Mouse (Mus musculus): Measurements from ENCODE around the gene Hjurp.

Gene Hjurp

GRCm38 (mm10) chr1:88283376-88284227 is 6.2 kb upstream of the Hjurp start:
- intact Hi-C loops (cut with DNase I) = no loop called here

- intact Hi-C loops (cut with DNase I) = no loop called here
Measured at GRCm38 (mm10) chr1:88282301-88282700, 4.9 kb upstream of the Hjurp start.

- intact Hi-C loops (cut with DNase I) = no loop called here
Measured at GRCm38 (mm10) chr1:88280006-88280690, 2.7 kb upstream of the Hjurp start.

GRCm38 (mm10) chr1:88279111-88280005 is 1.9 kb upstream of the Hjurp start:
- intact Hi-C loops (cut with DNase I) = no loop called here

- intact Hi-C loops (cut with DNase I) = no loop called here
Measured at GRCm38 (mm10) chr1:88277818-88278511, 532 bp upstream of the Hjurp start.

GRCm38 (mm10) chr1:88276524-88277097 is 822 bp downstream of the Hjurp start:
- intact Hi-C loops (cut with DNase I) = no loop called here

- intact Hi-C loops (cut with DNase I) = no loop called here
Measured at GRCm38 (mm10) chr1:88275698-88276523, 1.5 kb downstream of the Hjurp start.

- intact Hi-C loops (cut with DNase I) = no loop called here
Measured at GRCm38 (mm10) chr1:88275078-88275680, 2.3 kb downstream of the Hjurp start.

- intact Hi-C loops (cut with DNase I) = no loop called here
Measured at GRCm38 (mm10) chr1:88274371-88275077, 2.9 kb downstream of the Hjurp start.

- intact Hi-C loops (cut with DNase I) = no loop called here
Measured at GRCm38 (mm10) chr1:88273832-88274231, 3.6 kb downstream of the Hjurp start.

GRCm38 (mm10) chr1:88273326-88273725 is 4.1 kb downstream of the Hjurp start:
- intact Hi-C loops (cut with DNase I) = no loop called here

GRCm38 (mm10) chr1:88272851-88273250 is 4.6 kb downstream of the Hjurp start:
- intact Hi-C loops (cut with DNase I) = no loop called here

- intact Hi-C loops (cut with DNase I) = no loop called here
Measured at GRCm38 (mm10) chr1:88269539-88270309, 7.7 kb downstream of the Hjurp start.

- intact Hi-C loops (cut with DNase I) = no loop called here
Measured at GRCm38 (mm10) chr1:88268070-88268469, 9.4 kb downstream of the Hjurp start.

- intact Hi-C loops (cut with DNase I) = no loop called here
Measured at GRCm38 (mm10) chr1:88267489-88267888, 9.9 kb downstream of the Hjurp start.

- intact Hi-C loops (cut with DNase I) = no loop called here
Measured at GRCm38 (mm10) chr1:88266123-88266522, 11.3 kb downstream of the Hjurp start.

- intact Hi-C loops (cut with DNase I) = no loop called here
Measured at GRCm38 (mm10) chr1:88264869-88265240, 12.6 kb downstream of the Hjurp start.
